Mouse (Mus musculus): ENCODE data around the gene Ltbp1. TPM values are rescaled to one million over a fixed set of nuclear protein-coding genes. Genes with fewer than 3 reads are reported as not detected.

The Ltbp1 gene
- total and polyA plus RNA-seq, 3 experiments = 2.3 to 6.4 (median 2.5) TPM

DNA sequence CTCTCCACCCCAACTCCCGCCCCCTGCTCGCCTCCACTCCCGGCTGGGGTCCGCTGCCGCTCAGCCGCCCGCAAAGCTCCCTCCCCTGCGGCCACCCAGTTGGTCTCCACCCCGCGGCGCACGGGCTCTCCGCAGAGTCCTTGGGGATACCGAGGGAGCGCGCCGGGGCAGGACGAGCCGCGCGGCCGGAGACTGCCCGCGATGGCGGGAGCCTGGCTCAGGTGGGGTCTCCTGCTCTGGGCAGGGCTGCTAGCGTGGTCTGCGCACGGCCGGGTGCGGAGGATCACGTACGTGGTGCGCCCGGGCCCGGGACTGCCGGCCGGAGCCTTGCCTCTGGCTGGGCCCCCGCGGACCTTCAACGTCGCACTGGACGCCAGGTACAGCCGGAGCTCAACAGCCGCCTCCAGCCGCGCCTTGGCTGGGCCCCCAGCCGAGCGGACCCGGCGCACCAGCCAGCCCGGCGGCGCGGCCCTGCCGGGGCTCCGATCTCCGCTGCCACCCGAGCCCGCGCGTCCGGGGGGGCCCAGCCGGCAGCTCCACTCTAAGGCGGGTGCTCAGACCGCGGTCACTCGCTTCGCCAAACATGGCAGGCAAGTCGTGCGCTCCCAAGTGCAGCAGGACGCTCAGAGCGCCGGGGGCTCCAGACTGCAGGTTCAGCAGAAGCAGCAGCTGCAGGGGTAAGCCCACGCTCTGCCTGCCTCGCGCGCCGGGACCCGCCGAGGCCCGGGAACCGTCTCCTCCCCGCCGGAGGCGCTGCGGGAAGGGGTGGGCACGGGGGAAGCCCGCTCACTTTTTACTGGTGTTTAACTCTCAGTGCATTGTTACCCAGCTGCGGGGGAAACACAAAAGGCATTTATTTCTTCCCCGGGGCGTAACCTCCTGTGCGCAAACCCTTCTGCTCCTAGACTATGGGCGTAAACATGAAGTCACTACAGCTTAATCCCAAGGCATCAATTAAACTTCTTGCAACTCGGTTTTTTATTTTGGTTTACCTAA, 615 bp downstream of the Ltbp1 start:
- H3K4me1 ChIP-seq (ENCODE audit: control insufficient read depth in 1 of 2, insufficient read depth in 2 of 2) = peaks cover 0 to 2% of the 10 kb centered on the region in 2 experiments; a peak in 2 of 4 replicates
- in situ Hi-C loops (cut with MboI; ENCODE audit: low pct_ligation_motif_present, low pct_unique_long_range_greater_than_20kb, low sequenced_read_pairs) (loop anchor here (10.0 kb wide), 1 partner anchor 181 kb away; no protein-coding TSS in a partner anchor), dilution Hi-C loops (cut with MboI; ENCODE audit: extremely low pct_ligation_motif_present, extremely low pct_unique_long_range_greater_than_20kb, low sequenced_read_pairs) (no loop called here)
- H3K4me3 ChIP-seq (replicated peaks in 1 of 3; ENCODE audit: low read depth in 2 of 3, low read length in 2 of 3, poor library complexity in 1 of 3) = peak overlapping the region in 2 of 3 experiments; percentile 57 to 70
- TF ChIP-seq POLR2AphosphoS2 (IDR thresholded peaks at IDR 0.05; ENCODE audit: low read depth, low read length) (no peak), NRF1 (IDR thresholded peaks at IDR 0.05; ENCODE audit: low read depth, low read length) (no peak), ZMIZ1 (IDR thresholded peaks at IDR 0.05; ENCODE audit: low read depth, low read length) (no peak), CHD2 (IDR thresholded peaks at IDR 0.05; ENCODE audit: low read length) (no peak), UBTF (IDR thresholded peaks at IDR 0.05; ENCODE audit: low read depth, low read length) (peak; percentile 31; the same call in 1 of the 2 replicates)
- no peaks in the 10 kb centered on the region for H3K36me3 ChIP-seq (replicated peaks in 1 of 2; ENCODE audit: control insufficient read depth in 1 of 2, insufficient read depth in 1 of 2, low read length in 1 of 2)
- no peaks in the 10 kb centered on the region for H3K9me3 ChIP-seq (replicated peaks; ENCODE audit: low read length)
- peaks cover 2% of the 10 kb centered on the region for H3K27me3 ChIP-seq (replicated peaks)
- H3K79me2 ChIP-seq (replicated peaks; ENCODE audit: control insufficient read depth, extremely low read depth, insufficient read depth, poor library complexity, severe bottlenecking) = no peaks in the 10 kb centered on the region
- no peak for DNase-seq (ENCODE audit: extremely low read depth)
- peak overlapping the region; percentile 12; the same call in 1 of the 2 replicates for H3K9ac ChIP-seq (ENCODE audit: insufficient read depth, low read depth)
- peak overlapping the region; percentile 86 for H3K4me2 ChIP-seq (ENCODE audit: insufficient read depth, low read depth, poor library complexity, severe bottlenecking)
- no peak overlapping the region for H3K27ac ChIP-seq (ENCODE audit: insufficient read depth, low read depth)

DNA sequence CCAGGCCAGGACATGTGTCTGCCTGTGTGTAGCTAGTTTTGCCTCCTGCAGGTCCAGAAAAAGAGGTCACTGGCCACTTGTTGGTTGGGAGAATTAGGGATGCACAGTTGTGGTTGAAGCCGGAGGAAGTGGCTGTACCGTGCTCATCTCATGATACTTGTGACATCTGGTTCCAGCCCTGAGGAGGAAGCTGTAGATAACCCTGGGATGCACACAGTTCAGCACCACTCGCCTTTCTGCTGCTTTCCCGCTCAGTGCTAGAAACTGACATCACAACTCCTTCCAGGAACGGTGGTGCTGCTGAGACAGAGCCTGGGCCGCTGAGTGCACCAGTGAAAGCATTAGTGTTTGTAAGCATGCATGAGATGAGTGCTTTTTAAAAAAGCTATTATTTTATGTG, 5.6 kb downstream of the Ltbp1 start:
- Histone ChIP-seq H3K27ac (ENCODE audit: insufficient read depth, low read depth) (no peak overlapping the region), H3K36me3 (replicated peaks in 1 of 2; ENCODE audit: control insufficient read depth in 1 of 2, insufficient read depth in 1 of 2, low read length in 1 of 2) (no peaks in the 10 kb centered on the region), H3K9me3 (replicated peaks; ENCODE audit: low read length) (no peaks in the 10 kb centered on the region), H3K4me2 (ENCODE audit: insufficient read depth, low read depth, poor library complexity, severe bottlenecking) (no peak overlapping the region), H3K27me3 (replicated peaks) (peaks cover 2% of the 10 kb centered on the region), H3K4me3 (replicated peaks in 1 of 3; ENCODE audit: low read depth in 2 of 3, low read length in 2 of 3, poor library complexity in 1 of 3) (no peak overlapping the region), H3K9ac (ENCODE audit: insufficient read depth, low read depth) (no peak overlapping the region), H3K4me1 (ENCODE audit: control insufficient read depth in 1 of 2, insufficient read depth in 2 of 2) (no peaks in the 10 kb centered on the region), H3K79me2 (replicated peaks; ENCODE audit: control insufficient read depth, extremely low read depth, insufficient read depth, poor library complexity, severe bottlenecking) (no peaks in the 10 kb centered on the region)
- in situ Hi-C loops (cut with MboI; ENCODE audit: low pct_ligation_motif_present, low pct_unique_long_range_greater_than_20kb, low sequenced_read_pairs) = no loop called here
- DNase-seq (ENCODE audit: extremely low read depth) = no peak
- TF ChIP-seq USF1 (IDR thresholded peaks at IDR 0.05; ENCODE audit: low read depth, low read length) = no peak
- no peak for TF ChIP-seq TBP (conservative IDR thresholded peaks at IDR 0.05; ENCODE audit: low read depth, low read length)
- TF ChIP-seq MAX (IDR thresholded peaks at IDR 0.05; ENCODE audit: low read length) = no peak
- TF ChIP-seq PAX5 (IDR thresholded peaks at IDR 0.05; ENCODE audit: low read length) = no peak
- no peak for TF ChIP-seq ETS1 (conservative IDR thresholded peaks at IDR 0.05; ENCODE audit: low read depth, low read length)
- TF ChIP-seq IRF4 (IDR thresholded peaks at IDR 0.05; ENCODE audit: low read depth, low read length) = no peak
- no peak for TF ChIP-seq ZNF384 (IDR thresholded peaks at IDR 0.05; ENCODE audit: low read depth, low read length)
- no peak for TF ChIP-seq GABPA (IDR thresholded peaks at IDR 0.05; ENCODE audit: insufficient replicate concordance, low read depth, low read length)
- TF ChIP-seq ZMIZ1 (IDR thresholded peaks at IDR 0.05; ENCODE audit: low read depth, low read length) = no peak
- TF ChIP-seq POLR2AphosphoS2 (IDR thresholded peaks at IDR 0.05; ENCODE audit: low read depth, low read length) = no peak
- no peak for TF ChIP-seq JUN (IDR thresholded peaks at IDR 0.05; ENCODE audit: insufficient read depth, low read depth, low read length)
- TF ChIP-seq HCFC1 (IDR thresholded peaks at IDR 0.05; ENCODE audit: low read depth, low read length) = no peak
- no peak for TF ChIP-seq MYC (IDR thresholded peaks at IDR 0.05; ENCODE audit: low read depth, low read length)
- TF ChIP-seq ELF1 (IDR thresholded peaks at IDR 0.05; ENCODE audit: low read depth, low read length) = no peak
- TF ChIP-seq BHLHE40 (IDR thresholded peaks at IDR 0.05; ENCODE audit: low read depth, low read length) = no peak
- no peak for TF ChIP-seq EP300 (IDR thresholded peaks at IDR 0.05; ENCODE audit: low read length)
- no peak for TF ChIP-seq UBTF (IDR thresholded peaks at IDR 0.05; ENCODE audit: low read depth, low read length)
- no peak for TF ChIP-seq USF2 (conservative IDR thresholded peaks at IDR 0.05; ENCODE audit: low read depth, low read length)
- no peak for TF ChIP-seq NRF1 (IDR thresholded peaks at IDR 0.05; ENCODE audit: low read depth, low read length)
- TF ChIP-seq ZKSCAN1 (IDR thresholded peaks at IDR 0.05; ENCODE audit: borderline replicate concordance, low read depth, low read length) = no peak
- dilution Hi-C loops (cut with MboI; ENCODE audit: extremely low pct_ligation_motif_present, extremely low pct_unique_long_range_greater_than_20kb, low sequenced_read_pairs) = no loop called here

All from CH12.LX (cell line).